22 mouse cellular contexts compared by ENCODE assay signal in genomic region chr1:88225741-88226140, GRCm38 (mm10). TPM values are rescaled to one million over a fixed set of nuclear protein-coding genes. Genes with fewer than 3 reads are reported as not detected.
DNase-seq lines count a peak whose midpoint lies in the region; ATAC-seq and TF ChIP-seq lines count a peak whose summit lies in the region.
"Had no signal": no experiment of that assay in that cellular context is flagged by ENCODE, and none has a peak within 500 bp of the region (broad histone marks: within the 10 kb centered on the region; RNA-seq: fewer than 3 reads in every experiment).

No protein-coding gene starts in this region.

- no peak overlapping the region for H3K27ac ChIP-seq in liver, embryonic 11.5 days (ENCODE audit: low read depth, low read length)
- no peak overlapping the region for H3K27ac ChIP-seq in thymus, adult 2 months (ENCODE audit: control insufficient read depth, insufficient read depth, low read length)
- H3K27ac ChIP-seq: embryonic facial prominence, embryonic 13.5 days; hindbrain, embryonic 12.5 days; liver, embryonic 15.5 days; midbrain, embryonic 12.5 days had no signal

- peaks cover 56% of the 10 kb centered on the region for H3K9me3 ChIP-seq in liver, embryonic 11.5 days (ENCODE audit: control insufficient read depth, low read length)

- no peak overlapping the region for H3K4me2 ChIP-seq in liver, embryonic 11.5 days
- H3K4me2 ChIP-seq: embryonic facial prominence, embryonic 13.5 days; hindbrain, embryonic 12.5 days; liver, embryonic 15.5 days; midbrain, embryonic 12.5 days had no signal

- no peak for TF ChIP-seq POLR2A in thymus, adult 2 months (IDR thresholded peaks at IDR 0.05; ENCODE audit: control insufficient read depth, extremely low read depth, insufficient read depth, low read length, poor library complexity)

- no peak for ATAC-seq in liver, embryonic 11.5 days (replicated peaks; ENCODE audit: low FRiP score)
- ATAC-seq: intestine, postnatal 0 days had no signal

- no peaks in the 10 kb centered on the region for H3K27me3 ChIP-seq in liver, embryonic 11.5 days (replicated peaks; ENCODE audit: control insufficient read depth, insufficient read depth, low read length)
- H3K27me3 ChIP-seq in thymus, adult 2 months (ENCODE audit: control insufficient read depth, insufficient read depth, low read length) = no peaks in the 10 kb centered on the region
- H3K27me3 ChIP-seq: embryonic facial prominence, embryonic 13.5 days; hindbrain, embryonic 12.5 days; liver, embryonic 15.5 days; midbrain, embryonic 12.5 days had no signal

- H3K4me3 ChIP-seq in liver, embryonic 11.5 days (ENCODE audit: low read depth, low read length) = no peak overlapping the region
- no peak overlapping the region for H3K4me3 ChIP-seq in thymus, adult 2 months (ENCODE audit: control insufficient read depth, insufficient read depth, low read length)
- H3K4me3 ChIP-seq: embryonic facial prominence, embryonic 13.5 days; hindbrain, embryonic 12.5 days; liver, embryonic 15.5 days; midbrain, embryonic 12.5 days had no signal

- H3K36me3 ChIP-seq in liver, embryonic 11.5 days (ENCODE audit: control insufficient read depth, insufficient read depth, low read length) = no peaks in the 10 kb centered on the region
- no peaks in the 10 kb centered on the region for H3K36me3 ChIP-seq in thymus, adult 2 months (ENCODE audit: control insufficient read depth, insufficient read depth, low read length)
- H3K36me3 ChIP-seq: embryonic facial prominence, embryonic 13.5 days; hindbrain, embryonic 12.5 days; liver, embryonic 15.5 days; midbrain, embryonic 12.5 days had no signal

- peak; percentile 92 for DNase-seq in heart, adult 11 months
- no peak for DNase-seq in heart, postnatal 10 days
- DNase-seq in liver, embryonic 11.5 days (ENCODE audit: low spot score) = peak; percentile 31
- DNase-seq in liver = no peak
- DNase-seq in thymus, adult 2 months = peak; percentile 1
- no peak for DNase-seq in thymus, postnatal 10 days (ENCODE audit: low spot score in 2 of 2)
- DNase-seq in cerebellum, postnatal 10 days = no peak
- DNase-seq: adrenal gland, adult 8-10 months; cerebellum, adult 11-12 months; left cerebral cortex, postnatal 4 days; right cerebral cortex, postnatal 14 days; thymus, postnatal 14 days had no signal

- TF ChIP-seq CTCF in thymus, adult 2 months (IDR thresholded peaks at IDR 0.05; ENCODE audit: borderline replicate concordance, control insufficient read depth, extremely low read depth, insufficient read depth, low read length, poor library complexity) = no peak

- intact Hi-C loops in heart, postnatal 10 days (cut with DNase I) = no loop called here

- no peaks in the 10 kb centered on the region for H3K4me1 ChIP-seq in liver, embryonic 11.5 days (replicated peaks; ENCODE audit: control insufficient read depth, insufficient read depth, low read length)
- no peaks in the 10 kb centered on the region for H3K4me1 ChIP-seq in thymus, adult 2 months (replicated peaks; ENCODE audit: control insufficient read depth, insufficient read depth, low read length)
- H3K4me1 ChIP-seq: embryonic facial prominence, embryonic 13.5 days; hindbrain, embryonic 12.5 days; liver, embryonic 15.5 days; midbrain, embryonic 12.5 days had no signal

- H3K9ac ChIP-seq in liver, embryonic 11.5 days (ENCODE audit: low read depth, low read length) = no peak overlapping the region
- H3K9ac ChIP-seq: embryonic facial prominence, embryonic 13.5 days; hindbrain, embryonic 12.5 days; liver, embryonic 15.5 days; midbrain, embryonic 12.5 days had no signal

RNA-seq across cellular contexts. Expression of gene Mroh2a, which starts 1.0 kb away (rescaled TPM):
- total RNA-seq in heart, postnatal 10 days (2021) = under 1 TPM in 1 of 2 experiments, not detected in 1; 0.10 TPM
- 1.3 and 1.5 TPM in 2 replicates for polyA plus RNA-seq in liver, embryonic 11.5 days (2014; fragmentation: Nextera tagmentation; extraction: Ambion mirVana)
- polyA plus RNA-seq in thymus, adult 2 months (2012; rRNA removed) = 0.29 and 0.96 TPM in 2 replicates
- polyA plus RNA-seq: cortical plate, adult 2 months had no signal

RNA-seq across cellular contexts. Expression of gene Ugt1a1, which starts 14.0 kb away (rescaled TPM):
- not detected for total RNA-seq in heart, postnatal 10 days (2021)
- polyA plus RNA-seq in liver, embryonic 11.5 days (2014; fragmentation: Nextera tagmentation; extraction: Ambion mirVana) = 0.14 TPM in 1 of 2 replicates, not detected in the other
- 0.47 and 0.64 TPM in 2 replicates for polyA plus RNA-seq in thymus, adult 2 months (2012; rRNA removed)
- total RNA-seq: layer of hippocampus, postnatal 25 days; MEL had no signal
- polyA plus RNA-seq: C2C12; embryonic facial prominence, embryonic 13.5 days; hindbrain, embryonic 12.5 days; midbrain, embryonic 12.5 days had no signal

RNA-seq across cellular contexts. Expression of gene Dnajb3, which starts 20.2 kb away (rescaled TPM):
- total RNA-seq in heart, postnatal 10 days (2021) = 1 to 10 TPM in 1 of 2 experiments, under 1 TPM in 1; 0.84 to 1.1 TPM
- polyA plus RNA-seq in liver, embryonic 11.5 days (2014; fragmentation: Nextera tagmentation; extraction: Ambion mirVana) = 7.9 and 10.4 TPM in 2 replicates
- polyA plus RNA-seq in thymus, adult 2 months (2012; rRNA removed) = 0.82 and 1.5 TPM in 2 replicates
- total RNA-seq: MEL had no signal
- polyA plus RNA-seq: C2C12 had no signal

RNA-seq across cellular contexts. Expression of gene Ugt1a2, which starts 25.3 kb away (rescaled TPM):
- not detected for total RNA-seq in heart, postnatal 10 days (2021)
- polyA plus RNA-seq in liver, embryonic 11.5 days (2014; fragmentation: Nextera tagmentation; extraction: Ambion mirVana) = not detected in 2 replicates
- 0.09 and 0.32 TPM in 2 replicates for polyA plus RNA-seq in thymus, adult 2 months (2012; rRNA removed)
- total RNA-seq: layer of hippocampus, postnatal 25 days; MEL had no signal
- polyA plus RNA-seq: C2C12; cortical plate, adult 2 months; embryonic facial prominence, embryonic 13.5 days; frontal cortex, adult 2 months had no signal

RNA-seq across cellular contexts. Expression of gene Hjurp, which starts 51.7 kb away (rescaled TPM):
- total RNA-seq in heart, postnatal 10 days (2021) = 10 to 100 TPM; 43.5 to 44.5 TPM
- polyA plus RNA-seq in liver, embryonic 11.5 days (2014; fragmentation: Nextera tagmentation; extraction: Ambion mirVana) = 146 and 168 TPM in 2 replicates
- polyA plus RNA-seq in thymus, adult 2 months (2012; rRNA removed) = 168 and 197 TPM in 2 replicates

Comparison
In these comparisons a context has a peak if more than half of its experiments do, and no peak if none do; other contexts are left out.
1. DNase-seq: peak in heart, adult 11 months (single experiment), liver, embryonic 11.5 days (single experiment) and thymus, adult 2 months (single experiment); none in heart, postnatal 10 days (0 of 2), liver (single experiment), thymus, postnatal 10 days (0 of 2) and cerebellum, postnatal 10 days (0 of 2).